Mouse (Mus musculus) thymus, postnatal 25 days (tissue): ENCODE measurements at regions not wholly inside any gene's neighbourhood (a gene's known extent, or its start where the extent isn't known, plus 50 kb on each side); places are given as distances from the start of the nearest gene placed in this dataset.

Experiments
- DNase-seq: peaks from one replicate; pipeline ENCODE4 v3.0.0; 2022

DNA sequence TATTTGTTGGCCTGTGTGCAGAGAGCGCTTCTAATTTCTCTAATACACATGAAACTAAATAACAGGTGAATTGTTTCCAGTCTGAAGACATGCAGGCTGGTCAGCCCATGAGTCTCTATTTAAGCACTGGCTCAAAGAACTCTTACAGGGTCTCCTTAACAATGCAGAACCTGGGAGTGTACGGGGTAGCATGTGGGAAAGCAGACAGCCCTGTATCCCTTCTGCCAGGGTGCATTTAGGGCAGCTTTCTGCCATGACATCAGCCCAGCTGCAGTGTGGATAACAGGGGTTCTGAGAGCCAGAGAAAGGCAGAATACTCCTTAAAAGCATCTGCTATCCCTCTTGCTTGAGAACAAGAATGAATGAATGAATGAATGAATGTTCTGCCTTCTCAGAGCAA is 164.7 kb downstream of the Grb14 start:
- no peak for DNase-seq

DNA sequence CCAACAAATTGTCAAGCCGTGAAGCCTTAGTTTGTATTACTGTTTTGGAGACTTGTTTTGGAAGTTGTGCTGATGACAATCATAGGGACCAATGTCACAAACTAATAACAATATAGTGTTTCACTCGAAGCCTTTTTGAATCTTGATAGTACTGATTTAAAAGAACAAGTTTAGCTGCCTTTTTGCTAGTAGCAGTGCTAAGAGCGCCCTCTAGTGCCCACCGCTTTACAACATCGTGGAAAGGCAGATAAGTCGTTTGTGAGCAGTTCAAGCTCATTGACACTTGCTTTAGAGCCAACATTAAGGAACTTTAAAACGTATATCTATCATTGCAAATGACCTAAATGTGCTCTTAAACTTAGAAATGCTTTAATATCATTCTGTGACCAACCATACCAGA is 170.9 kb downstream of the Grb14 start:
- DNase-seq = peak; percentile 19

DNA sequence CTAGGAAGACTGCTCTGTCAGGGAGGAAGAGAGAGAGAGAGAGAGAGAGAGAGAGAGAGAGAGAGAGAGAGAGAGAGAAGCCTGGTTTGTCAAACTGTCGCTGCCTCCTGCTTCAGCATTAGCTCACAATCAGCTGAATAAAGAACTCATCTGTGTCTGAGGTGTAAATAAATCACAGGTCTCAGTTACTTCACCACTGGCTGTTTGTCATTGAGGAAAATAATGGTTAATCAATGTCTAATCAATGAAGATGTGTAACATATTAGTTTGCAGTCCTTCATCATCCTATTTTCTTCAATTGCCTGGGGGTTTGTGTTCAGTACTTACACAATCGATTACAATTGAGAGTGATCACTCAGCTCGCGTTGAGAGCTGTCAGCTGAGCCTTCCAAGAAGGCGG is 171.9 kb downstream of the Grb14 start:
- DNase-seq = no peak

DNA sequence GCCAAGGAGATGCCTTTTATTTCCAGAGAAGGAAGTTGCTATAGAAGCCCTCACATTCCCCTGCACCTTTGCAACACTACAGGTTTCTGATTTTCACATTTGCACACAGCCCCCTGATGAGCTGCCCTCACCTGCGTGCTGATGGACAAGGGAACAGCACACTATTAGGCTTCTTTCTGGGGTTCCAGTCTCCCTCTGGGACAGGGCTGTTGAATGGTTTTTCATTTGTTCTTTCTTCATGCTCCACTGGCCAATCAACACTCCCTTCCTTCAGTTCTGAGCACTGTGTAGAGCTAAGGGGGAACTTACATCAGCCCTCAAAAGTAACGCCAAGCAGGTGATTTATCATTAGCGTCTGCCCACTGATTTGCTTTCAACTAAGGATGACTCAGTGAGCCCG is 173.7 kb downstream of the Grb14 start:
- DNase-seq = no peak

DNA sequence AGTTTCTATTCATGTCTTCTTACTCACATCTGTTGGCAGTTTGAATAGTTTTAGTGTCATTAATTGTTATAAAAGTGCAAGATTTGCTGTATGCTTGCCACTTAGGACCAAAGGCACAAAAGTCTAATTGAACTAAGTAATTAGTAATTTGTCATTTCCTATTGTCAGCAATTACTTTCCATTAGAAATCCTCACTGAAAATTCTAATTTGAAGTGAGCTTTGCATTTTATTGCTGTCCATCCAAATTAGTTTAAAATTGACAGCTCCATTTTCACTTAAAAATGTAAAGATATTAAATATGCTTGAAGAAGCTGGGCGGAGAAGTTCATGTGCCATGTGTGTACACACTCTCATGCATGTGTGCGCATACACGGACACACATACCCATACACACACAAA is 174.1 kb downstream of the Grb14 start:
- no peak for DNase-seq

DNA sequence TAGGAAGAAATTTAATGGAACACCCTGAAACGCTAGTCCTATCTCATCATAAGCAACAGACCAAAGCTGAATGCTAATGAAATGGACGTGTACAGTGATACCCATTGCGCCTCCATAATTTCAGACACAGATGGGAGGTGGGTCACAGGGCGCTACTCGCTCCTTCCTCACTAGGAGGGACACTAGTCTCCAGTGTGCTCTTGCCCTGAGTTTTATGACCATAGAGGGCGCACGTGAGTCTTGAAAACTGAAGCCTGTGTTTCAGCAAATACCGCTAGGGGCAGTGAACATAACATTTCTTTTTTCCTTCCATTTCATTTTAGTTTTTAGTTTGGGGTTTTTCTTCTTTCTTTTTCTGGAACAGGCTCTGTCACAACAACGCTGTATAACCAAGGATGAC is 200.3 kb downstream of the Grb14 start:
- no peak for DNase-seq

DNA sequence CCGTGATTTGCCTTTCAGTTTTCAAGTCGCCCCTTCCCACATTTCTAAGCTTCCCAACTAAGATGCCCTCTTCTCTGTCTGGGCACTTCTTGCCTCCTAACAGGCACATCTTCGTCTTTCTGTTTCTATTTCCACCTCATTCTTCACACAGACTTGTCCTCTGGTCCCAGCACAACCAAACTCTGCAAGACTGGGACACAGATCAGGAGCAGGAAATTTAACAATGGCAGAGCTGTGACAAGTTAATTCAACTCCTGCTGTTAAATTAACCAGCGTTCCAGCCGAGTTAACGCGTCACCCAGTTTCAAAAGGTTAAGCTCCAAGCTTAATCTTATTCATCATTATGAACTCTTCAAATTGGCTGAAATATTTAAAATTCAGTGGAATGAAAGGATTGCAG is 200.9 kb downstream of the Grb14 start:
- no peak for DNase-seq

DNA sequence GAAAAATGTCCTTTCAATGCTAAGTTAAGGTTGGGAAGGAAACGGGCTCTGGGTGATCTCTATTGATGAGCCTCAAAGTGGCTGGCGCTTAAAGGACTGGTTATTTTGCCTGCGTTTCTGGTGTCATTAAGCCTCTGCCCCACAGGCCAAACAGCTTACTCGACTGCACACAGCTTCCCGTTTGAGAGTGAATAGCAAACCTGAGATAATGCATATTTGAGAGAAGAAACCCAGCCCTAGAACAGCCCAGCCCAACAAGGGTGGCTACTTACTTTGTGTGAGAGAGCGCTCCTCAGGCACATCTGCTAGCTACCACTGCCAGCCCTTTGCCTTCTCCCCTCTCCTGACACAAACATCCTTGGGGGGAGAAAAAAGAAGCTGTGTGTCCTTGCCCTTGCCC is 201.7 kb downstream of the Grb14 start:
- DNase-seq = no peak

DNA sequence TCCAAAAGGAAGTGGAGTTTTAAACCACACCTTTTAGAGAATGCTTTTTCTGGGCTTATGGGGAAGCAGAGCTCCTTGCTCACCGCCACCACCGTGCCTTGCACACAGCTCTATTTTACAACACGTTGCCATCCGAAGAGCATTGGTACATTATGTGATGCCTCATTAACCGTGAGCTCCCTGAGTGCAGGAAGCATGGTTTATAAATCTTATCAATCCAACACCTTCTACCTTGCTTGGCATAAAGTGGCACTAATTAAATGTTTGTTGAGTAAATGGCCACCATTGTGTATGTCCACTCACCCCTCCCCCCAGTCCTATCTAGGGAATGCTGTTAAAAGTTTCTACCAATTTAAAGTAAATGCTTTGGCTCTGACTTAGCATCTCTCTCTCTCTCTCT is 206.6 kb downstream of the Grb14 start:
- DNase-seq = no peak
